Mouse (Mus musculus) embryonic facial prominence, embryonic 13.5 days (tissue): ENCODE data around the gene Tppp2. TPM values are rescaled to one million over a fixed set of nuclear protein-coding genes. Genes with fewer than 3 reads are reported as not detected.

Experiments used
- ATAC-seq: fragments of 200-750 bp; cut with Nextera tagmentation; 2 replicates; pipeline ENCODE4 v1.8.0; 2017; ENCODE audit warnings: low read depth; ENCODE audit not compliant: insufficient number of reproducible peaks, insufficient read depth, low FRiP score, low TSS enrichment
- H3K27ac ChIP-seq: fragments of 300-500 bp; sonication (generic); 2 replicates; pipeline ENCODE4 v1.5.1; 2015; ENCODE audit warnings: moderate library complexity, mild to moderate bottlenecking, inconsistent platforms
- H3K27me3 ChIP-seq: fragments of 300-500 bp; sonication (generic); 2 replicates; pipeline ENCODE4 v1.6.1; 2015; ENCODE audit warnings: mild to moderate bottlenecking, inconsistent platforms
- H3K36me3 ChIP-seq: fragments of 300-500 bp; sonication (generic); 2 replicates; pipeline ENCODE4 v1.6.1; 2015; ENCODE audit warnings: mild to moderate bottlenecking, inconsistent platforms
- H3K4me1 ChIP-seq: fragments of 300-500 bp; sonication (generic); 2 replicates; pipeline ENCODE4 v1.6.1; 2015; ENCODE audit warnings: inconsistent platforms
- H3K4me2 ChIP-seq: fragments of 300-500 bp; sonication (generic); 2 replicates; pipeline ENCODE4 v1.6.1; 2015; ENCODE audit warnings: moderate library complexity, mild to moderate bottlenecking, inconsistent platforms
- H3K4me3 ChIP-seq: fragments of 300-500 bp; sonication (generic); 2 replicates; pipeline ENCODE4 v1.5.1; 2015; ENCODE audit warnings: mild to moderate bottlenecking, inconsistent platforms
- H3K9ac ChIP-seq: fragments of 300-500 bp; sonication (generic); 2 replicates; pipeline ENCODE4 v1.6.1; 2015; ENCODE audit warnings: mild to moderate bottlenecking, inconsistent platforms
- H3K9me3 ChIP-seq: fragments of 300-500 bp; sonication (generic); 2 replicates; pipeline ENCODE4 v1.6.1; 2016; ENCODE audit warnings: inconsistent platforms
- WGBS: fragments of 180-500 bp; shearing (Covaris S2); methylation state at CpG from one replicate; pipeline ENCODE4 v1.1.7; 2015; ENCODE audit warnings: mixed read lengths; 5-methylcytosine and 5-hydroxymethylcytosine counted together
- polyA plus RNA-seq: library from polyadenylated mRNA; unstranded; fragments of >200 nt; fragmentation: Nextera tagmentation; extraction: Ambion mirVana; gene quantifications from 2 replicates; pipeline ENCODE4 v1.2.1, GENCODE M21; 2015

Gene Tppp2
- not detected in 2 replicates for polyA plus RNA-seq

GRCm38 (mm10) chr14:51918125-51918524, at the start of gene Tppp2:
Gene Tppp2, plus strand, starts transcription at chr14:51918425.
- H3K4me2 ChIP-seq: no peak within 1 kb of the TSS
- no peaks in the 10 kb centered on the region for H3K27me3 ChIP-seq
- WGBS: 88% methylated on average over 4 of the region's 4 CpGs
- H3K9ac ChIP-seq: no peak within 1 kb of the TSS
- no peak for ATAC-seq
- no peak within 1 kb of the TSS for H3K4me3 ChIP-seq
- H3K9me3 ChIP-seq: no peaks in the 10 kb centered on the region
- no peaks in the 10 kb centered on the region for H3K36me3 ChIP-seq
- H3K4me1 ChIP-seq: peaks cover 34% of the 10 kb centered on the region
- H3K27ac ChIP-seq: no peak within 1 kb of the TSS

- Histone ChIP-seq H3K36me3 (no peaks in the 10 kb centered on the region), H3K9me3 (no peaks in the 10 kb centered on the region), H3K9ac (no peak overlapping the region), H3K4me2 (no peak overlapping the region), H3K27me3 (no peaks in the 10 kb centered on the region), H3K4me1 (no peaks in the 10 kb centered on the region), H3K4me3 (no peak overlapping the region), H3K27ac (no peak overlapping the region)
- WGBS: 72% methylated on average over 2 of the region's 2 CpGs
- no peak for ATAC-seq
Observed at GRCm38 (mm10) chr14:51870756-51871155, 47.5 kb upstream of the Tppp2 start.

GRCm38 (mm10) chr14:51871741-51872140, 46.5 kb upstream of the Tppp2 start:
- Histone ChIP-seq H3K4me1 (no peaks in the 10 kb centered on the region), H3K27ac (no peak overlapping the region), H3K27me3 (no peaks in the 10 kb centered on the region), H3K4me3 (no peak overlapping the region), H3K9ac (no peak overlapping the region), H3K9me3 (no peaks in the 10 kb centered on the region), H3K4me2 (no peak overlapping the region), H3K36me3 (no peaks in the 10 kb centered on the region)
- 75% methylated on average over 9 of the region's 9 CpGs for WGBS
- no peak for ATAC-seq

- WGBS: 77% methylated on average over 3 of the region's 3 CpGs
- no peaks in the 10 kb centered on the region for H3K9me3 ChIP-seq
- ATAC-seq: no peak
- H3K27ac ChIP-seq: no peak overlapping the region
- H3K9ac ChIP-seq: no peak overlapping the region
- no peaks in the 10 kb centered on the region for H3K27me3 ChIP-seq
- H3K4me2 ChIP-seq: no peak overlapping the region
- H3K36me3 ChIP-seq: no peaks in the 10 kb centered on the region
- H3K4me1 ChIP-seq: no peaks in the 10 kb centered on the region
- H3K4me3 ChIP-seq: no peak overlapping the region
Observed at GRCm38 (mm10) chr14:51877517-51877916, 40.7 kb upstream of the Tppp2 start.

GRCm38 (mm10) chr14:51883527-51884030, 34.6 kb upstream of the Tppp2 start:
- Histone ChIP-seq H3K4me1 (peaks cover 13% of the 10 kb centered on the region), H3K4me2 (peak overlapping the region; percentile 89), H3K27ac (peak overlapping the region; percentile 55), H3K36me3 (peaks cover 20% of the 10 kb centered on the region), H3K4me3 (peak overlapping the region; percentile 83), H3K9me3 (no peaks in the 10 kb centered on the region), H3K9ac (peak overlapping the region; percentile 64; the same call in 1 of the 2 replicates), H3K27me3 (no peaks in the 10 kb centered on the region)
- WGBS: 2% methylated on average over 4 of the region's 4 CpGs
- 0 out of 2 replicates have a peak, but pooled peaks have one; percentile 23 for ATAC-seq

- H3K9me3 ChIP-seq: no peaks in the 10 kb centered on the region
- no peaks in the 10 kb centered on the region for H3K27me3 ChIP-seq
- H3K9ac ChIP-seq: peak overlapping the region; percentile 64
- peaks cover 25% of the 10 kb centered on the region for H3K36me3 ChIP-seq
- peaks cover 13% of the 10 kb centered on the region for H3K4me1 ChIP-seq
- ATAC-seq: peak; percentile 17
- 2% methylated on average over 14 of the region's 14 CpGs for WGBS
- peak overlapping the region; percentile 89 for H3K4me2 ChIP-seq
- H3K27ac ChIP-seq: peak overlapping the region; percentile 55
- peak overlapping the region; percentile 83 for H3K4me3 ChIP-seq
Observed at GRCm38 (mm10) chr14:51884031-51884544, 34.1 kb upstream of the Tppp2 start.

GRCm38 (mm10) chr14:51884598-51885331, 33.5 kb upstream of the Tppp2 start, which contains the start of gene Mettl17:
Gene Mettl17, plus strand, starts transcription at chr14:51884842.
- peaks cover 32% of the 10 kb centered on the region for H3K36me3 ChIP-seq
- WGBS: under 1% methylated on average over 43 of the region's 43 CpGs
- ATAC-seq: peak; percentile 93

GRCm38 (mm10) chr14:51886051-51886450, 32.2 kb upstream of the Tppp2 start:
- Histone ChIP-seq H3K36me3 (peaks cover 45% of the 10 kb centered on the region), H3K27ac (no peak overlapping the region), H3K4me1 (peaks cover 13% of the 10 kb centered on the region), H3K4me2 (peak overlapping the region; percentile 89), H3K9me3 (no peaks in the 10 kb centered on the region), H3K9ac (0 out of 2 replicates have a peak overlapping the region, but pooled peaks have one; percentile 21), H3K4me3 (peak overlapping the region; percentile 83), H3K27me3 (no peaks in the 10 kb centered on the region)
- no peak for ATAC-seq
- 55% methylated on average over 6 of the region's 6 CpGs for WGBS

More at GRCm38 (mm10) chr14:51884598-51885331, 33.5 kb upstream of the Tppp2 start, which contains the start of gene Mettl17:
- peak within 1 kb of the TSS; percentile 89 for H3K4me2 ChIP-seq
- H3K4me1 ChIP-seq: peaks cover 13% of the 10 kb centered on the region
- H3K9ac ChIP-seq: peak within 1 kb of the TSS; percentile 79
- H3K9me3 ChIP-seq: no peaks in the 10 kb centered on the region
- H3K27me3 ChIP-seq: no peaks in the 10 kb centered on the region
- H3K27ac ChIP-seq: peak within 1 kb of the TSS; percentile 77
- peak within 1 kb of the TSS; percentile 83 for H3K4me3 ChIP-seq

GRCm38 (mm10) chr14:51889833-51890232, 28.4 kb upstream of the Tppp2 start:
- H3K4me2 ChIP-seq: no peak overlapping the region
- H3K36me3 ChIP-seq: peaks cover 61% of the 10 kb centered on the region
- no peak overlapping the region for H3K9ac ChIP-seq
- WGBS: 90% methylated on average over 6 of the region's 6 CpGs
- no peaks in the 10 kb centered on the region for H3K27me3 ChIP-seq
- H3K4me1 ChIP-seq: peaks cover 18% of the 10 kb centered on the region
- no peak overlapping the region for H3K27ac ChIP-seq
- no peak overlapping the region for H3K4me3 ChIP-seq
- no peaks in the 10 kb centered on the region for H3K9me3 ChIP-seq
- ATAC-seq: no peak

- ATAC-seq: no peak
- Histone ChIP-seq H3K9ac (no peak within 1 kb of the TSS), H3K27ac (peak within 1 kb of the TSS; percentile 51), H3K27me3 (no peaks in the 10 kb centered on the region), H3K4me3 (no peak within 1 kb of the TSS), H3K4me2 (0 out of 2 replicates have a peak within 1 kb of the TSS, but pooled peaks have one; percentile 7), H3K4me1 (peaks cover 5% of the 10 kb centered on the region), H3K9me3 (no peaks in the 10 kb centered on the region), H3K36me3 (peaks cover 57% of the 10 kb centered on the region)
- WGBS: 91% methylated on average over 9 of the region's 9 CpGs
Observed at GRCm38 (mm10) chr14:51892191-51892939, 25.9 kb upstream of the Tppp2 start, which contains the start of gene Slc39a2. Gene Slc39a2, plus strand, starts transcription at chr14:51892889.

GRCm38 (mm10) chr14:51893094-51893794, 25.0 kb upstream of the Tppp2 start:
- H3K4me2 ChIP-seq: 0 out of 2 replicates have a peak overlapping the region, but pooled peaks have one; percentile 7
- ATAC-seq: peak; percentile 26; the same call in 1 of the 2 replicates
- H3K36me3 ChIP-seq: peaks cover 49% of the 10 kb centered on the region
- 15% methylated on average over 10 of the region's 10 CpGs for WGBS
- H3K9me3 ChIP-seq: no peaks in the 10 kb centered on the region
- H3K4me1 ChIP-seq: peaks cover 5% of the 10 kb centered on the region
- H3K4me3 ChIP-seq: no peak overlapping the region
- no peaks in the 10 kb centered on the region for H3K27me3 ChIP-seq
- no peak overlapping the region for H3K9ac ChIP-seq
- H3K27ac ChIP-seq: peak overlapping the region; percentile 51
